Mouse (Mus musculus) small intestine, adult 2 months (tissue): ENCODE measurements at regions not wholly inside any gene's neighbourhood (a gene's known extent, or its start where the extent isn't known, plus 50 kb on each side); places are given as distances from the start of the nearest gene placed in this dataset.

Source experiments
- CTCF ChIP-seq: fragments of 200-500 bp; IDR thresholded peaks from 2 replicates; pipeline ENCODE4 v1.5.1; 2012; ENCODE audit warnings: low read depth, mild to moderate bottlenecking, control low read depth, inconsistent platforms, low read length, moderate library complexity, mixed read lengths; ENCODE audit not compliant: insufficient replicate concordance, insufficient read length; ENCODE audit errors: extremely low read depth
- POLR2A ChIP-seq: fragments of 200-500 bp; IDR thresholded peaks from 2 replicates; pipeline ENCODE4 v1.6.1; 2012; ENCODE audit warnings: low read depth, mild to moderate bottlenecking, control low read depth, inconsistent platforms, low read length, moderate library complexity

DNA sequence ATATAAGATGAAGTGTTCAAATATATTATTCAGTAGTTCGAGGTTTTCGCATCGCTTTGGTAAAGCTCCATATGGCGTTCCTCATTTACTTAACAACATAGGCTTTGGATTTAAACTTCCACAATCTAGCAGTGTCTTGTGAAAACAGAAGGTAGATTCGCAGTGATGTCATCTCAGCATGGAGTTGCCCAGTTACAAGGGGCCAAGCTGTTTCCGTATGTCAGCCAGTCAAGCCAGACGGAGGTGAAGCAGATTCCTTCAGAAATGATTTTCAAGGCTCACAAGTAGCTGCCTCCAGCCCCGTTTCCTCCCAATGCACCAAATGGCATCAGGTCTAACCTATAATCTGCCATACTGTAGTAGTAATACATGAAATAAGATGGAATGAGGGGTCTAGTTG lies 224.6 kb downstream of the Rwdd3 start:
- TF ChIP-seq CTCF (no peak), POLR2A (no peak)
